In the genomic region with DNA sequence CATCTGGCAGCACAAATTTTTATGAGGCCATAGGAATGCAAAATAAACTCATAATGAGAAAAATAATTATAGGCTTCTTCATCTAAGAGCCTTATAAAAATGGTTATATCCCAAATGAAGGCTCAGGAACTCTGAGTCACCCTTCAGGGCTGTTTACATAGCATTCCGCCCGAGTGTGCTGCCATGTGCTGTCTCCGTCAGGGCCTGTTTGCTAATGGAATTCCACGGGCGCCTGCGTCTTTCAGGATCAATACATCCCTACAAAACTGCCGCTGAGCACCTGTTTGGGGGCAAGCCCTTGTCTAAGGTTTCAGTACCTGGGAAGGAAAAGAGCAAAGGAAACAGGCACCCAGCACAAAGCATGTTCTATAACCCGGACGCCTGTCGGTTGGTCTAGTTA, we compare ENCODE assay signal across 23 mouse cellular contexts.
DNase-seq lines count a peak whose midpoint lies in the region; ATAC-seq and TF ChIP-seq lines count a peak whose summit lies in the region.
"Had no signal": no experiment of that assay in that cellular context is flagged by ENCODE, and none has a peak within 500 bp of the region (broad histone marks: within the 10 kb centered on the region; RNA-seq: fewer than 3 reads in every experiment).

No protein-coding gene starts in this region.

- TF ChIP-seq CTCF in lung, adult 2 months (IDR thresholded peaks at IDR 0.05; ENCODE audit: insufficient read depth, low read length), result no peak

- H3K36me3 ChIP-seq in hindbrain, embryonic 13.5 days, result no peaks in the 10 kb centered on the region
- H3K36me3 ChIP-seq in hindbrain, embryonic 10.5 days, result peaks cover 7% of the 10 kb centered on the region; the same call in 1 of the 2 replicates
- H3K36me3 ChIP-seq in lung, embryonic 16.5 days (ENCODE audit: control insufficient read depth, insufficient read depth, low read length), result no peaks in the 10 kb centered on the region
- H3K36me3 ChIP-seq in neural tube, embryonic 15.5 days, result no peaks in the 10 kb centered on the region

- H3K4me1 ChIP-seq in hindbrain, embryonic 13.5 days (replicated peaks), result peaks cover 6% of the 10 kb centered on the region; the same call in 1 of the 2 replicates
- H3K4me1 ChIP-seq in hindbrain, embryonic 10.5 days (replicated peaks), result peaks cover 4% of the 10 kb centered on the region; the same call in 1 of the 2 replicates
- peaks cover 6% of the 10 kb centered on the region; the same call in 1 of the 2 replicates for H3K4me1 ChIP-seq in lung, embryonic 16.5 days (replicated peaks; ENCODE audit: control insufficient read depth, insufficient read depth, low read length)
- peaks cover 6% of the 10 kb centered on the region; the same call in 1 of the 2 replicates for H3K4me1 ChIP-seq in lung, adult 2 months (ENCODE audit: control insufficient read depth, insufficient read depth, low read length)
- peaks cover 10% of the 10 kb centered on the region; the same call in 1 of the 2 replicates for H3K4me1 ChIP-seq in neural tube, embryonic 15.5 days

- no peak for TF ChIP-seq POLR2A in lung, adult 2 months (IDR thresholded peaks at IDR 0.05; ENCODE audit: borderline replicate concordance, extremely low read depth, low read depth, low read length)

- no peak overlapping the region for H3K4me3 ChIP-seq in hindbrain, embryonic 13.5 days
- no peak overlapping the region for H3K4me3 ChIP-seq in hindbrain, embryonic 10.5 days
- H3K4me3 ChIP-seq in lung, embryonic 16.5 days (ENCODE audit: low read length), result no peak overlapping the region
- H3K4me3 ChIP-seq in lung, adult 2 months (replicated peaks; ENCODE audit: extremely low read depth, low read depth, low read length), result no peak overlapping the region
- H3K4me3 ChIP-seq in neural tube, embryonic 15.5 days (replicated peaks), result no peak overlapping the region
- H3K4me3 ChIP-seq: erythroblast, embryonic 14.5 days; forebrain, embryonic 13.5 days; left cerebral cortex, adult 2 months had no signal

- H3K9me3 ChIP-seq in hindbrain, embryonic 13.5 days, result no peaks in the 10 kb centered on the region
- no peaks in the 10 kb centered on the region for H3K9me3 ChIP-seq in hindbrain, embryonic 10.5 days
- no peaks in the 10 kb centered on the region for H3K9me3 ChIP-seq in lung, embryonic 16.5 days (ENCODE audit: control insufficient read depth, low read length)
- H3K9me3 ChIP-seq in neural tube, embryonic 15.5 days (replicated peaks), result no peaks in the 10 kb centered on the region
- H3K9me3 ChIP-seq: forebrain, embryonic 13.5 days had no signal

- no peak for ATAC-seq in hindbrain, embryonic 13.5 days (ENCODE audit: low FRiP score)
- ATAC-seq in lung, embryonic 16.5 days (ENCODE audit: low read depth), result no peak
- ATAC-seq in neural tube, embryonic 15.5 days (ENCODE audit: low FRiP score), result no peak
- ATAC-seq: CD4-positive, CD25-positive, alpha-beta regulatory T cell, adult 4 months; forebrain, embryonic 13.5 days had no signal

- no peaks in the 10 kb centered on the region for H3K27me3 ChIP-seq in hindbrain, embryonic 13.5 days
- no peaks in the 10 kb centered on the region for H3K27me3 ChIP-seq in hindbrain, embryonic 10.5 days (ENCODE audit: insufficient read depth, poor library complexity, severe bottlenecking)
- H3K27me3 ChIP-seq in lung, embryonic 16.5 days (ENCODE audit: control insufficient read depth, insufficient read depth, low read depth, low read length), result no peaks in the 10 kb centered on the region
- no peaks in the 10 kb centered on the region for H3K27me3 ChIP-seq in neural tube, embryonic 15.5 days (replicated peaks)
- H3K27me3 ChIP-seq: forebrain, embryonic 13.5 days had no signal

- no peak overlapping the region for H3K4me2 ChIP-seq in hindbrain, embryonic 13.5 days
- no peak overlapping the region for H3K4me2 ChIP-seq in lung, embryonic 16.5 days (ENCODE audit: low read depth, low read length)
- H3K4me2 ChIP-seq in neural tube, embryonic 15.5 days, result no peak overlapping the region
- H3K4me2 ChIP-seq: forebrain, embryonic 13.5 days; heart, embryonic 11.5 days had no signal

- no peak overlapping the region for H3K9ac ChIP-seq in hindbrain, embryonic 13.5 days
- H3K9ac ChIP-seq in lung, embryonic 16.5 days (ENCODE audit: low read length), result no peak overlapping the region
- no peak overlapping the region for H3K9ac ChIP-seq in neural tube, embryonic 15.5 days (replicated peaks)
- H3K9ac ChIP-seq: forebrain, embryonic 13.5 days had no signal

- peak overlapping the region; percentile 58 for H3K27ac ChIP-seq in hindbrain, embryonic 13.5 days
- no peak overlapping the region for H3K27ac ChIP-seq in hindbrain, embryonic 10.5 days
- peak overlapping the region; percentile 1; the same call in 1 of the 2 replicates for H3K27ac ChIP-seq in lung, embryonic 16.5 days (ENCODE audit: low read length)
- H3K27ac ChIP-seq in neural tube, embryonic 15.5 days (replicated peaks), result peak overlapping the region; percentile 18; the same call in 1 of the 2 replicates
- H3K27ac ChIP-seq: forebrain, embryonic 13.5 days; kidney, postnatal 0 days; left cerebral cortex, adult 2 months had no signal

- WGBS in hindbrain, embryonic 13.5 days, result 68% methylated on average over 10 of the region's 10 CpGs
- WGBS in hindbrain, embryonic 10.5 days, result 73% methylated on average over 10 of the region's 10 CpGs
- WGBS in lung, embryonic 16.5 days, result 46% methylated on average over 10 of the region's 10 CpGs
- 66% methylated on average over 10 of the region's 10 CpGs for WGBS in lung, adult 2 months
- WGBS in neural tube, embryonic 15.5 days, result 60% methylated on average over 10 of the region's 10 CpGs

- DNase-seq in hindbrain, embryonic 10.5 days (ENCODE audit: low spot score), result no peak
- no peak for DNase-seq in lung, adult 2 months
- peak; percentile 54 for DNase-seq in Muller cell, postnatal 12 days (ENCODE audit: inconsistent ontology term)
- DNase-seq in thymus, postnatal 14 days, result no peak
- DNase-seq in gastrocnemius, postnatal 25 days, result no peak
- DNase-seq: adrenal gland, postnatal 36 days; cerebellum, adult 9-10 months; kidney, adult 2 months; lung, adult 18-20 months; lung, postnatal 4 days; retina, postnatal 1 day; right cerebral cortex, postnatal 25 days; spleen, adult 18-20 months; thymus, adult 2 months had no signal
